Mouse (Mus musculus): ENCODE results near the gene Trim8.

The Trim8 gene

DNA sequence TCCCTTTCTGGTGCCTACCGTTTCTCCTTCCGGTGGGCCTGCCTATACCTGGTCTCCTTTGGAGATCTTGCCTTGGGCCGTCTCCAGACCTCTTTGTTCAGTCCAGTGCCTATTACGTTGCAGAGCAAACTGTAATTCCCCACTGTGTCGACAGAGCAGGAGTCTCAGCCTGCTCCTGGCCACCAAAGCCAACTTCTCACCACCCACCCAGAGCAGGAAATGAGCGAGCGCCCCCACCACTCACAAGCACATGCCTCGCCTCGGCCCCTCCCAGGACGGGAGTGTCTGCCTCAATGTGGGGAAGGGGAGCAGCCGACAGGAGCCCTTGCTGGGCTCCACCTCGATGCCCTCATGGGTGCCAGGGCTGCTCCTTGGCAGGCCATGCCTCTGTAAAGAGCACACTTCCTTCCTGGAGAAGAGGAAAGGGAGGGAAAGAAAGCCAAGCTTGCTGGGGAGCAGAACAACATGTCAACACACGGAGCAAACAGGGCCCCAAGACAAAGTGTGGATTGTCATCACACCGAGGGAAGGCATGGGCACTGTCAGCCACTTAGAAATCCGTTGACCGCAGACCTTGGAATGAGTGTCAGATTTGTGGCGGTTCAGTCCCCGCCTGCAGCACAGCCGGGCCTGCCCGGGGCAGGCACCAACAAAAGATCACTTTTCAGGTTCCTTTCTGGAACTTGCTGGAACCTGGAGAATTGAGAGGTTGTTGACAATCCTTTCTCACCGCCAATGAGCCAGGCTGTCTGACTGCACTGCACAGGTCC, 22.0 kb upstream of the Trim8 start:
- no peak for DNase-seq (ENCODE audit: low read depth, low spot score)

GRCm38 (mm10) chr19:46480624-46481345, 20.7 kb upstream of the Trim8 start:
- no peak for DNase-seq (ENCODE audit: low read depth, low spot score)

- DNase-seq (ENCODE audit: low read depth, low spot score): no peak
Observed at GRCm38 (mm10) chr19:46481352-46481751, 20.1 kb upstream of the Trim8 start.

GRCm38 (mm10) chr19:46481756-46482155, 19.7 kb upstream of the Trim8 start:
- no peak for DNase-seq (ENCODE audit: low read depth, low spot score)

DNA sequence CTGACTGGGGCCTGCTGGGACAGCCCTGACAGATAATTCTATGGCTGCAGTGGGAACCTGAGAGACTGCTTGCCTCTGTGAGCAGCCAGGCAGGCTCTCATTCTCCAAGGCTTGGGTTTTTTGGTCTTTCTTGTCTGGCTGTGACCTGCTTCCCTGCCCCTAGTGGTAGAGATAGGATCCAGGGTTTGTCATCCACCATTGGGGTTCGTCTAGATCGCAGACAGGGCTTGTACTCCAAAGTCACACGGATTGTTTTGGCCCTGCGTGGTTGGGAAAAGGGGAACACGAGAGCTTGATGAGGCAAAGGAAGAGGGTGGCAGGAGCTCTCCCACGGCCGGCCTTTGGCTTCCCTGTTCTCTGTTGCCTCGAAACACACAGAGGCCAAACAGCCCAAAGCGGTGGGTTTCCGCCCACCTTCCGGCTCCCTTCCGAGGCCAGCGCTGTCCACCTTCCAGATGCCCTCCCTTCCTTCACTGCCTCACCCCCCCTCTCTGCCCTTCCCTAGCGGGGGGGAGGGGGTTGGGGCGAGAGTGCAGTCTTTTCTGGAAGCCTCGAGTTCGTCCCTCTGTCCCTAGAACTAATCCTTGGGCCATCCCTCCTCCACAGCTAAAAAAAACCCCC, 18.5 kb upstream of the Trim8 start:
- DNase-seq (ENCODE audit: low read depth, low spot score): no peak

DNA sequence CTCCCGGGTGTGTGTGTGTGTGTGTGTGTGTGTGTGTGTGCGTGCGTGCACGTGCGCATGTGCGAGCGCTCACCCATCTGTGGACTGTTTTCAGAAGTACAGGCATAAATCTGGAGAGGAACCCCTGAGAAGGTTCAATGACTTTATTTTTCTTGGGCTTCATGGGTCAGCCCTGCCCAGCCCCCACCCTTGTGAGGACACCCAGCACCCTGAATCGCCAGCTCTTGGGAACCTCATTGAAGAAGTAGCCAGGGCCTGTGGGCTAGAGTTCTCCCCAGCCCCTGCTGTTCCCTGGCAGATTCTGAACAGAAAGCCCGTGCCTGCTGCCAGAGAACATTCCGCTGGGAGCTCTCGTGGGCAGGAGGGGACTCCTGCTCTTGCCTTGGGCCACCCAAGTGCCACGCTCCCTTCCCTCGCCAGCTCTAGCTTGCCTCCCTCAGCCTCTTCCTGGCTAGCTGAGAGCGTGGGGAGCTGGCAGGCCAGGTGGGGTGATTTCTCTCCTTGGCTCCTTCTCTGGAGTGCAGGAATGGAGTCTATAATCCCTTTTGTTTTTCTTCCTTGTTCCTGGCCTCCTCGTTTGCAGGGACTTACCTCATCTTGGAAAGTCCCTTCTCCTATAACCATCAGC, 17.7 kb upstream of the Trim8 start:
- DNase-seq (ENCODE audit: low read depth, low spot score): no peak

- DNase-seq (ENCODE audit: low read depth, low spot score): no peak
Observed at GRCm38 (mm10) chr19:46484518-46484917, 17.0 kb upstream of the Trim8 start.

DNA sequence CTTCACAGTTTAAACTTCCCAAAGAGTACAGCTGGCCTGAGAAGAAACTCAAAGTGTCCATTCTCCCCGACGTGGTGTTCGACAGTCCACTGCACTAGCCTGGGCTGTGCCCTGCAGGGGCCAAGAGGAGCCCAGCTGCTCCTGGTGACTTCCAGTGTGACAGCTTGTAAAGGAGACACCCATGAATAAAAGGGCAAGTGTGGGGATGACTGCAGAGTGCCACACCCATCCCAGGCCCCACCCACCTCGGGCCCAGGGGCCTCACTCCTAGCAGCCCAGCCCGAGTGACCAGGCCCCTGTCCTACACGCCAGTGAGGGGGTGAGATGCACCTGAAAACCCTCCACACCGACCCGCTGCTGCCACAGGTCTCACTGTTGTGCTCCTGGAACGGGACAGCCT, 15.7 kb upstream of the Trim8 start:
- DNase-seq (ENCODE audit: low read depth, low spot score): no peak

DNA sequence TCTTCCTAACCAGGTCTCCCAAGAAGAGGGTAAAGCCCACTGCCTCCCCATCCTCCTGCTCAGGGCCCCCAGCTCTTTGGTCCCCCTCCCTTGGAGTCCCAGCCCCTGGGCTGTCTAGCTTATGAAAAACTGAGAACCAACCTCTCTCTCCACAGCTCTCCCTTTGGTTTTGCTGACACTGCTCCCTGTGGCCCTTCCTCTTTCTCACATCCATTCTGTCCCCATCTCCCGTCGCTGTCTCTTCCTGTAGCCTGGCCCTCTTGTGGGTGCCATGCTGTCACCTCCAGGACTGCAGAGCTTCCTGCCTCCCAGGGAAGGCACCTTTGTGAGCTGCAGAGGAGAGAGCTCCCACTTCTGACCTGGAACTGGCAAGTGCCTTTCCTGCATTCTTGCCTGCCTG, 14.8 kb upstream of the Trim8 start:
- no peak for DNase-seq (ENCODE audit: low read depth, low spot score)

- DNase-seq (ENCODE audit: low read depth, low spot score): no peak
Observed at GRCm38 (mm10) chr19:46489448-46489847, 12.1 kb upstream of the Trim8 start.

DNA sequence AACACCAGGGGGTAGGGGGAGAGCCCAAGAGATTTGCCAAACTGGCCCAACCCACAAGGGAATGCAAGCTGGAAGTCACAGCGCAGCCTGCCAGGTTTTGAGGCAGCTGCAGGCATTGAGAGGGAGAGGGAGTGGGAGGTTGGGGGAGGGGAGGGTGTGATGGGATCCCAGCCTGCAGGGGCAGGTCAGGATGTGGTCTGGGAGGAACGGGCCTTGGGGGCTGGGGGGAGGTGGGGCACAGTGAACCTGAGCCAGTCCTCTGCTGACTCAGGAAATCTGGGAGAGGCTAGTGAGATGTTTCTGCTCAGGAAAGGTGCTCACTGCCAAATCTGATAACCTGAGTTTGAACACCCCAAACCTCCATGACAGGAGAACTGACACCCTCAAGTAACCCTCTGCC, 10.9 kb upstream of the Trim8 start:
- peak; percentile 41 for DNase-seq (ENCODE audit: low read depth, low spot score)

DNA sequence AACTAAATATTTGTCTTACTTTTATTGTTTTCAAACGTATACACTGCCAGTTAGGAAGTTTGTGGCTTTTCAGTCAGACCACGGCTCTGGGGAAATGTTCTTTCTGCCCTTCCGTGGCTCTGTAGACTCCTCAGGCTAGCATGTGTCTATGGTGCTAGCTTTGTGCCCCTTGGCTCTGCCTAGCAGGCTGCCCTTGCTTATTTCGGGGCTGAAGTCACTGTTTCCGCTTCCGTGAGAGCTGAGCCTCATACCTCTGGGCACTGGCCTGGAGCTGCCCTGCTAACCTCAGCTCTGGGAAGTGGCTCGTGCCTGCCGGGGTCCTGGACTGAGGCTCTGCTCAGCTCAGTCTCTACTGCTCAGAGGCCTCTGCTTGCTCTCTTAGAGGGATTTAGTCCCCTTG, 6.4 kb upstream of the Trim8 start:
- no peak for DNase-seq (ENCODE audit: low read depth, low spot score)

- DNase-seq (ENCODE audit: low read depth, low spot score): no peak
Observed at GRCm38 (mm10) chr19:46497230-46497629, 4.3 kb upstream of the Trim8 start.

- DNase-seq (ENCODE audit: low read depth, low spot score): no peak
Observed at GRCm38 (mm10) chr19:46499539-46499835, 2.0 kb upstream of the Trim8 start.

GRCm38 (mm10) chr19:46499836-46500580, 1.5 kb upstream of the Trim8 start:
- DNase-seq (ENCODE audit: low read depth, low spot score): peak; percentile 100

DNA sequence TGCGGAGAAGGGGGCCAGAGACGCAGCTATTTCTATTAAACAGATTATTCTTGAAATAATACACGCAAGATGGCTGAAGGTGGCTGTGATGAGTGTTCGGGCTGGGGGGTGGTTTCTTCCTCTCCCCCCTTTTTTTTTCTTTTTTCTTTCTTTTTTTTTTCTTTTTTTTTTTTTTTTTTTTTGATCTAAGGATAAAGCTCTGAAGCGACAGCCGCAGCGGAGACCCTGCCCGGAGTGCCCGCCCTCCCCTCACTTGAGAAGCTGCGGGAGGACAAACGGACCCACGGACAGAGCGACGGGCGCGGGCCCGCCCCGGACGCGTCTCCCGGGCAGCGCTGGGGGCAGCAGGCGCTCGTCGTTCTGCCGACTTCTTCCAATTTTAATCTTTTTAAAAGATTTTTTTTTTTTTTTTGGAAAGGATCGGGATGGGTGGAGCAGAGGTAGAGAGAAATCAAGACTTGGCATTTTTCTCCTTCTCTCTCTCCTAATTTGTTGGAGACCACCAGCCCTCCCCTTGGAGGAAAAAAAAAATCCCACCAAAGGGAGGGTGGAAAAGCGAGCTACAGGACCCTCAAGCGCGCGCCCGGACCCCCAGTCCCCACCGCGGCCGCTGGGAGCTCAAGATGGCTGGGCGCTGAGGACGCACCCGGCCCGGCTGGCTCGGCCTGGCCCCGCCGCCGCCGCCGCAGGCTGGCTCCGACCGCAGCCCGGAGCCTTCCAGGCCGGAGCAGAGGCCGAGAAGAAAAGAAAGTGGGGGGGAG, 741 bp upstream of the Trim8 start:
- DNase-seq (ENCODE audit: low read depth, low spot score): no peak

GRCm38 (mm10) chr19:46502069-46502455, 560 bp downstream of the Trim8 start:
- no peak for DNase-seq (ENCODE audit: low read depth, low spot score)

DNA sequence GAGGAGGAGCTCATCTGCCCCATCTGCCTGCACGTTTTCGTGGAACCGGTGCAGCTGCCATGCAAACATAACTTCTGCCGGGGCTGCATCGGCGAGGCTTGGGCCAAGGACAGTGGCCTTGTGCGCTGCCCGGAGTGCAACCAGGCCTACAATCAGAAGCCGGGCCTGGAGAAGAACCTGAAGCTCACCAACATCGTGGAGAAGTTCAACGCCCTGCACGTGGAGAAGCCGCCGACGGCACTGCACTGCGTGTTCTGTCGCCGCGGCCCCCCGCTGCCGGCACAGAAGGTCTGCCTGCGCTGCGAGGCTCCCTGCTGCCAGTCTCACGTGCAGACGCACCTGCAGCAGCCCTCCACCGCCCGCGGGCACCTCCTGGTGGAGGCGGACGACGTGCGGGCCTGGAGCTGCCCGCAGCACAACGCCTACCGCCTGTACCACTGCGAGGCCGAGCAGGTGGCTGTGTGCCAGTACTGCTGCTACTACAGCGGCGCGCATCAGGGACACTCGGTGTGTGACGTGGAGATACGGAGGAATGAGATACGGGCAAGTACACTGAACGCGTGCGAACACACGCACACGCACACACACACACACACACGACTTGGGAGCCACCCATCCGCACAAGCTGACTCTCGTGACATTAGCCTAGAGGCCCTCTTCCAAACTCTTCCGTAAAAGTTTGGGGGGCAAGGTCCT, 1.1 kb downstream of the Trim8 start:
- DNase-seq (ENCODE audit: low read depth, low spot score): no peak

GRCm38 (mm10) chr19:46503351-46504084, 2.0 kb downstream of the Trim8 start:
- DNase-seq (ENCODE audit: low read depth, low spot score): no peak

DNA sequence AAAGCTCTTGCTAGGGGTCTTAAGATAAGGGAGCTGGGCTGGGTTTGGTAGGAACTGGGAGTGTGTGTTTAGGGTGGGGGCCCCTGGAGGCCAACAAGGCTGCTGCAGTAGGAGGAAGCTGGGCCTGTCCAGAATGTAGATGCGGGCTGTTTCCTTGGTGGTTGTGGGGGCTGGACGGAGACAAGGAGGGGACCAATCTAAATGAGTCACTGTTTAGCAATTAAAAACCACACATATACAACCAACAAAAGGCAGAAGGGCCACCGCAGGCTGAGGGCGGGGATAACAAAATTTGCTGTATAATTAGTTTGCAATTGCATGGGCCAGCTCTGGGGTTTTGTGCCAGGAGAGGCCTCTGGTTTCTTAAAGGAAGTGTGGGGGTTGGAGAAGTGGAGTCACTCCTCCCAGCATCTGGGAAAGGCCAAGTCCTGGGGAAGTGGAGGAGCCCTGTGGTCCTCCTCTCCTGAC, 2.6 kb downstream of the Trim8 start:
- DNase-seq (ENCODE audit: low read depth, low spot score): no peak
